Mouse (Mus musculus) stomach, postnatal 0 days (tissue): ENCODE measurements at regions not wholly inside any gene's neighbourhood (a gene's known extent, or its start where the extent isn't known, plus 50 kb on each side); places are given as distances from the start of the nearest gene placed in this dataset.

Experiments
- ATAC-seq: fragments of 200-750 bp; cut with Nextera tagmentation; 2 replicates; pipeline ENCODE4 v1.8.0; 2017; ENCODE audit not compliant: low FRiP score, low TSS enrichment
- DNase-seq: peaks from one replicate; pipeline ENCODE4 v3.0.0-alpha.2; 2016; ENCODE audit warnings: low spot score
- H3K27ac ChIP-seq: fragments of 300-500 bp; sonication (generic); replicated peaks from 2 replicates; pipeline ENCODE4 v1.5.1; 2014; ENCODE audit warnings: mild to moderate bottlenecking, control low read depth
- H3K27me3 ChIP-seq: fragments of 300-500 bp; sonication (generic); 2 replicates; pipeline ENCODE4 v1.6.1; 2014; ENCODE audit warnings: low read length; ENCODE audit not compliant: control insufficient read depth, insufficient read depth
- H3K36me3 ChIP-seq: fragments of 300-500 bp; sonication (generic); 2 replicates; pipeline ENCODE4 v1.6.1; 2014; ENCODE audit warnings: low read length, mixed read lengths; ENCODE audit not compliant: control insufficient read depth, insufficient read depth
- H3K4me1 ChIP-seq: fragments of 300-500 bp; sonication (generic); replicated peaks from 2 replicates; pipeline ENCODE4 v1.6.1; 2014; ENCODE audit warnings: antibody characterized with exemption; ENCODE audit not compliant: control insufficient read depth, insufficient read depth
- H3K4me2 ChIP-seq: fragments of 300-500 bp; sonication (generic); replicated peaks from 2 replicates; pipeline ENCODE4 v1.6.1; 2014; ENCODE audit warnings: low read depth, mild to moderate bottlenecking, control low read depth, moderate library complexity
- H3K4me3 ChIP-seq: fragments of 300-500 bp; sonication (generic); 2 replicates; pipeline ENCODE4 v1.5.1; 2014; ENCODE audit warnings: low read depth, low read length, control low read depth
- H3K9ac ChIP-seq: fragments of 300-500 bp; sonication (generic); 2 replicates; pipeline ENCODE4 v1.6.1; 2014; ENCODE audit warnings: mild to moderate bottlenecking, low read length, control low read depth, mixed read lengths
- H3K9me3 ChIP-seq: fragments of 300-500 bp; sonication (generic); 2 replicates; pipeline ENCODE4 v1.6.1; 2016; ENCODE audit warnings: low read length; ENCODE audit not compliant: control insufficient read depth
- CTCF ChIP-seq: IDR thresholded peaks from 2 replicates; pipeline ENCODE4 v1.5.1; 2016; ENCODE audit warnings: antibody characterized with exemption, low read depth, mild to moderate bottlenecking, moderate library complexity
- EP300 ChIP-seq: optimal IDR thresholded peaks from 2 replicates; pipeline ENCODE3; 2016; ENCODE audit warnings: antibody characterized with exemption
- WGBS: fragments of 180-500 bp; shearing (Covaris S2); extraction: QIAGEN DNeasy Blood & Tissue Kit; methylation state at CpG from one replicate; pipeline ENCODE4 v1.1.7; 2014; 5-methylcytosine and 5-hydroxymethylcytosine counted together

- H3K27me3 ChIP-seq: no peaks in the 10 kb centered on the region
- no peak overlapping the region for H3K4me2 ChIP-seq
- 61% methylated on average over 2 of the region's 2 CpGs for WGBS
- no peaks in the 10 kb centered on the region for H3K36me3 ChIP-seq
- H3K27ac ChIP-seq: no peak overlapping the region
- H3K4me1 ChIP-seq: no peaks in the 10 kb centered on the region
- no peaks in the 10 kb centered on the region for H3K9me3 ChIP-seq
- no peak overlapping the region for H3K4me3 ChIP-seq
- TF ChIP-seq EP300: no peak
- no peak for TF ChIP-seq CTCF
- DNase-seq (no peak), ATAC-seq (no peak)
- no peak overlapping the region for H3K9ac ChIP-seq
Measured at GRCm38 (mm10) chr3:58203806-58204205, 210.7 kb upstream of the Tsc22d2 start.

GRCm38 (mm10) chr3:58205526-58205925 is 209.0 kb upstream of the Tsc22d2 start:
- WGBS: 94% methylated on average over 2 of the region's 2 CpGs
- Histone ChIP-seq H3K4me2 (no peak overlapping the region), H3K36me3 (no peaks in the 10 kb centered on the region), H3K4me3 (no peak overlapping the region), H3K27ac (no peak overlapping the region), H3K9ac (no peak overlapping the region), H3K27me3 (no peaks in the 10 kb centered on the region), H3K4me1 (no peaks in the 10 kb centered on the region), H3K9me3 (no peaks in the 10 kb centered on the region)
- TF ChIP-seq EP300 (no peak), CTCF (no peak)
- DNase-seq (no peak), ATAC-seq (no peak)

GRCm38 (mm10) chr3:58206776-58207398 is 207.6 kb upstream of the Tsc22d2 start:
- H3K4me3 ChIP-seq: no peak overlapping the region
- no peaks in the 10 kb centered on the region for H3K27me3 ChIP-seq
- H3K4me2 ChIP-seq: no peak overlapping the region
- no peaks in the 10 kb centered on the region for H3K4me1 ChIP-seq
- H3K27ac ChIP-seq: no peak overlapping the region
- TF ChIP-seq EP300: no peak
- no peak for TF ChIP-seq CTCF
- no peaks in the 10 kb centered on the region for H3K36me3 ChIP-seq
- 50% methylated on average over 5 of the region's 5 CpGs for WGBS
- ATAC-seq (no peak), DNase-seq (no peak)
- no peak overlapping the region for H3K9ac ChIP-seq
- no peaks in the 10 kb centered on the region for H3K9me3 ChIP-seq

GRCm38 (mm10) chr3:58211016-58211415 is 203.5 kb upstream of the Tsc22d2 start:
- no peak overlapping the region for H3K4me3 ChIP-seq
- WGBS: 14% methylated on average over 3 of the region's 3 CpGs
- DNase-seq (no peak), ATAC-seq (peak; percentile 51; the same call in 1 of the 2 replicates)
- no peak overlapping the region for H3K4me2 ChIP-seq
- H3K4me1 ChIP-seq: no peaks in the 10 kb centered on the region
- no peaks in the 10 kb centered on the region for H3K27me3 ChIP-seq
- TF ChIP-seq EP300 (no peak), CTCF (no peak)
- H3K9ac ChIP-seq: no peak overlapping the region
- no peak overlapping the region for H3K27ac ChIP-seq
- no peaks in the 10 kb centered on the region for H3K36me3 ChIP-seq
- H3K9me3 ChIP-seq: no peaks in the 10 kb centered on the region

- no peaks in the 10 kb centered on the region for H3K27me3 ChIP-seq
- no peaks in the 10 kb centered on the region for H3K9me3 ChIP-seq
- no peak overlapping the region for H3K27ac ChIP-seq
- no peak overlapping the region for H3K4me2 ChIP-seq
- ATAC-seq (no peak), DNase-seq (no peak)
- H3K9ac ChIP-seq: no peak overlapping the region
- TF ChIP-seq EP300 (no peak), CTCF (no peak)
- no peaks in the 10 kb centered on the region for H3K4me1 ChIP-seq
- H3K36me3 ChIP-seq: no peaks in the 10 kb centered on the region
- H3K4me3 ChIP-seq: no peak overlapping the region
- WGBS: 70% methylated on average over 2 of the region's 2 CpGs
Measured at GRCm38 (mm10) chr3:58224696-58225095, 189.8 kb upstream of the Tsc22d2 start.

- ATAC-seq: no peak
- WGBS: 82% methylated on average over 7 of the region's 7 CpGs
- TF ChIP-seq CTCF (no peak), EP300 (no peak)
- Histone ChIP-seq H3K9me3 (no peaks in the 10 kb centered on the region), H3K36me3 (no peaks in the 10 kb centered on the region), H3K27me3 (no peaks in the 10 kb centered on the region), H3K4me3 (no peak overlapping the region), H3K4me2 (no peak overlapping the region), H3K4me1 (no peaks in the 10 kb centered on the region), H3K9ac (no peak overlapping the region), H3K27ac (no peak overlapping the region)
- no peak for DNase-seq
Measured at GRCm38 (mm10) chr3:58226447-58227321, 187.8 kb upstream of the Tsc22d2 start.
